Mouse (Mus musculus) ES-E14 (cell line): ENCODE measurements at regions not wholly inside any gene's neighbourhood (a gene's known extent, or its start where the extent isn't known, plus 50 kb on each side); places are given as distances from the start of the nearest gene placed in this dataset.

Experiments used
- DNase-seq: peaks from one replicate; pipeline ENCODE4 v3.0.0-alpha.2; 2013; ENCODE audit warnings: low read depth, low spot score
- H3K27ac ChIP-seq: 2 replicates; pipeline ENCODE4 v1.5.1; 2012; ENCODE audit warnings: low read depth, mild to moderate bottlenecking, low read length, moderate library complexity, mixed read lengths; ENCODE audit not compliant: poor library complexity, insufficient read depth, severe bottlenecking
- H3K36me3 ChIP-seq: 2 replicates; pipeline ENCODE4 v1.6.1; 2012; ENCODE audit warnings: mild to moderate bottlenecking, low read length, moderate library complexity, mixed read lengths; ENCODE audit not compliant: control insufficient read depth, poor library complexity, insufficient read depth, severe bottlenecking
- H3K4me1 ChIP-seq, 2 experiments: fragments of 150-350 bp in 1 of 2; sonication (generic) in 1 of 2; 2 replicates each; pipeline ENCODE4 v1.6.1; 2012; ENCODE audit warnings: low read length in 2 of 2, mild to moderate bottlenecking in 1 of 2, mixed read lengths in 1 of 2; ENCODE audit not compliant: control insufficient read depth in 2 of 2, insufficient read depth in 2 of 2, poor library complexity in 1 of 2
- H3K4me3 ChIP-seq, 2 experiments: fragments of 150-350 bp in 1 of 2; sonication (generic) in 1 of 2; 2 replicates each; pipeline ENCODE4 v1.5.1; 2012; ENCODE audit warnings: low read length in 2 of 2, low read depth in 1 of 2, mild to moderate bottlenecking in 1 of 2, mixed read lengths in 1 of 2; ENCODE audit not compliant: insufficient read depth in 1 of 2, poor library complexity in 1 of 2, severe bottlenecking in 1 of 2
- H3K9ac ChIP-seq: 2 replicates; pipeline ENCODE4 v1.6.1; 2012; ENCODE audit warnings: low read depth, mild to moderate bottlenecking, low read length, mixed read lengths; ENCODE audit not compliant: poor library complexity, insufficient read depth, severe bottlenecking
- H3K9me3 ChIP-seq: fragments of 150-350 bp; sonication (generic); 2 replicates; pipeline ENCODE4 v1.6.1; 2012; ENCODE audit warnings: low read depth, mild to moderate bottlenecking, low read length; ENCODE audit not compliant: control insufficient read depth, insufficient read depth
- CHD2 ChIP-seq: IDR thresholded peaks from 2 replicates; pipeline ENCODE4 v1.6.1; 2014; ENCODE audit warnings: mild to moderate bottlenecking, low read depth, low read length, inconsistent platforms
- HCFC1 ChIP-seq: IDR thresholded peaks from 2 replicates; pipeline ENCODE4 v1.6.1; 2012; ENCODE audit warnings: low read length, inconsistent platforms, borderline replicate concordance; ENCODE audit not compliant: insufficient read depth
- MAFK ChIP-seq: IDR thresholded peaks from 2 replicates; pipeline ENCODE4 v1.6.1; 2014; ENCODE audit warnings: mild to moderate bottlenecking, low read depth, low read length, inconsistent platforms; ENCODE audit not compliant: insufficient read depth
- ZC3H11A ChIP-seq: IDR thresholded peaks from 2 replicates; pipeline ENCODE4 v1.6.1; 2012; ENCODE audit warnings: low read depth, mild to moderate bottlenecking, inconsistent platforms, low read length, borderline replicate concordance
- ZNF384 ChIP-seq: IDR thresholded peaks from 2 replicates; pipeline ENCODE4 v1.6.1; 2012; ENCODE audit warnings: low read depth, low read length, inconsistent platforms
- in situ Hi-C, 2 experiments: fragments of 600-800 bp; cut with MboI; formaldehyde crosslinking; loops; one replicate each; pipeline ENCODE4 v1.15.1; 2025; ENCODE audit warnings: low sequenced_read_pairs in 2 of 2, inconsistent platforms in 1 of 2; ENCODE audit not compliant: unreplicated experiment in 2 of 2

GRCm38 (mm10) chr2:8344748-8345147 is 835.4 kb upstream of the Celf2 start:
- in situ Hi-C loops: no loop called here
- no peak overlapping the region for H3K4me3 ChIP-seq
- no peak overlapping the region for H3K27ac ChIP-seq
- TF ChIP-seq CHD2 (no peak), MAFK (no peak)
- no peaks in the 10 kb centered on the region for H3K9me3 ChIP-seq
- H3K36me3 ChIP-seq: no peaks in the 10 kb centered on the region
- H3K4me1 ChIP-seq: no peaks in the 10 kb centered on the region
- no peak for DNase-seq
- H3K9ac ChIP-seq: no peak overlapping the region

GRCm38 (mm10) chr2:8338271-8338670 is 828.9 kb upstream of the Celf2 start:
- no peak overlapping the region for H3K9ac ChIP-seq
- no peaks in the 10 kb centered on the region for H3K36me3 ChIP-seq
- DNase-seq: no peak
- H3K4me3 ChIP-seq: no peak overlapping the region
- TF ChIP-seq HCFC1: no peak
- TF ChIP-seq MAFK: no peak
- H3K9me3 ChIP-seq: no peaks in the 10 kb centered on the region
- H3K27ac ChIP-seq: no peak overlapping the region
- in situ Hi-C loops: no loop called here
- H3K4me1 ChIP-seq: no peaks in the 10 kb centered on the region

GRCm38 (mm10) chr2:8296001-8296400 is 786.6 kb upstream of the Celf2 start:
- in situ Hi-C loops: no loop called here

GRCm38 (mm10) chr2:8291357-8291756 is 782.0 kb upstream of the Celf2 start:
- in situ Hi-C loops: no loop called here
- no peak overlapping the region for H3K9ac ChIP-seq
- no peaks in the 10 kb centered on the region for H3K4me1 ChIP-seq

More at GRCm38 (mm10) chr2:8296001-8296400, 786.6 kb upstream of the Celf2 start:
- Histone ChIP-seq H3K9me3 (no peaks in the 10 kb centered on the region), H3K9ac (no peak overlapping the region), H3K4me1 (no peaks in the 10 kb centered on the region), H3K27ac (no peak overlapping the region), H3K36me3 (no peaks in the 10 kb centered on the region), H3K4me3 (no peak overlapping the region)
- TF ChIP-seq ZC3H11A (no peak), ZNF384 (no peak), MAFK (no peak), CHD2 (no peak), HCFC1 (no peak)
- DNase-seq: no peak

GRCm38 (mm10) chr2:8287403-8287802 is 778.0 kb upstream of the Celf2 start:
- no peak overlapping the region for H3K4me3 ChIP-seq
- H3K36me3 ChIP-seq: no peaks in the 10 kb centered on the region
- H3K27ac ChIP-seq: no peak overlapping the region
- no peaks in the 10 kb centered on the region for H3K9me3 ChIP-seq
- in situ Hi-C loops: no loop called here
- H3K4me1 ChIP-seq: no peaks in the 10 kb centered on the region
- DNase-seq: no peak
- no peak overlapping the region for H3K9ac ChIP-seq
- TF ChIP-seq HCFC1: no peak
- no peak for TF ChIP-seq ZC3H11A
- no peak for TF ChIP-seq CHD2
- no peak for TF ChIP-seq MAFK
- TF ChIP-seq ZNF384: no peak

More at GRCm38 (mm10) chr2:8291357-8291756, 782.0 kb upstream of the Celf2 start:
- DNase-seq: no peak
- H3K9me3 ChIP-seq: no peaks in the 10 kb centered on the region
- no peak overlapping the region for H3K4me3 ChIP-seq
- no peak overlapping the region for H3K27ac ChIP-seq
- H3K36me3 ChIP-seq: no peaks in the 10 kb centered on the region
- TF ChIP-seq ZNF384 (no peak), ZC3H11A (no peak), MAFK (no peak), HCFC1 (no peak), CHD2 (no peak)
